Mouse (Mus musculus) CD4-positive helper T cell, adult 2 months (primary cell): ENCODE measurements around the gene Bdnf.

ENCODE experiments used
- DNase-seq: peaks from one replicate; pipeline ENCODE4 v3.0.0-alpha.2; 2012; ENCODE audit warnings: low read depth, missing footprints, low spot score

Bdnf gene

DNA sequence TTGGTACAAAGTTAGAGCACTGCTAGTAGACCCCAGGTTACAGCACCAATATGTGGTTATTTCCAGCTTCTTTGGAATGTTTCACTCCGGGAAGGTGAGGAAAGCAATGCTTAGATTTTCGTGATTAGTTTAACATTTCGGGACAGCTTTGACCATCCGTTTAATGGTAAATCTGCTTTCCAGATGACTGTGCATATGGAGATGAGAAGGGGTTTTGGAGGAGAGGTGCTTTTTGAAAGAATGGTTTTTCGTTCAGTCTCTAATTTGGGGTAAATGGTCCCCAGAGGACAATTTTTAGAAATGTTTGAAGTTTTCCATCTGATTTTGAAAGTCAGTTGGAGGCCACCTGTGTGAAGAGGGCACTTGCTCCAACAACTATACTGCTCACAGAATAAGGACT lies 29.6 kb downstream of the Bdnf start:
- DNase-seq, result no peak

DNA sequence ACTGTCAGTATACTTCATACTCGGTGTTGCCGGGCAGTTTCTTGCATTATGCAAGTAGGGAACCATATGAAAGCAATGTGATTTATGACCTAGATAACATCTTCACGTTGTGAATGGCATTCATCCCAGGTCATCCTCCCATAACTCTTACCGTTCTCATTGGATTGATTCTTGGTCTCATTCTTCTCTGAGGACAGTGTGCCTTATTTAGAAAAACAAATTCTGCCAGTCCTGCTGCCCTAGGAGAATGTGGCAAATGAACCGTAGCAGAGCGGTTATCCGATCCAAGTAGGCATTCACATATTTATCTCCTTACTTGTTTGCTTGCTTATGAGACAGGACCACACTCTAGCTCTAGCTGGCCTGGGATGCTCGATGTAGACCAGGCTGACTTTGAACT lies 32.0 kb downstream of the Bdnf start:
- DNase-seq, result no peak

DNA sequence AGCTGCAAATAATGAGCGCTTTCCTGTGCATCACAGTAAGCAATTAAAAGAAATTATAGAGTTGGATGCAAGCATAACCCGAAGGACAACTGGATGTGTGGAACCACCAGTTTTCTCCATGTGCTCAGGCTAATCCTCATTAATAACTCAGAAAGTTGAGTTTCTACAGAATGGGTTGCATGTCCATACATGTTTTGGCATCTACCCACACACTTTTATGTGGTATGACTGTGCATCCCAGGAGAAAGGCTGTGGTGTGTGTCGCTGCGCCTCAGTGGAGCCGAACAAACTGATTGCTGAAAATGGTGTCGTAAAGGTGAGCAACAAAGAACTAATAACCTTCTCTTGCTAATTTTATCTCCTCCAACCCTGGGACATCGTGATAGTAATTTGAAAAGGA lies 34.8 kb downstream of the Bdnf start:
- DNase-seq, result no peak

DNA sequence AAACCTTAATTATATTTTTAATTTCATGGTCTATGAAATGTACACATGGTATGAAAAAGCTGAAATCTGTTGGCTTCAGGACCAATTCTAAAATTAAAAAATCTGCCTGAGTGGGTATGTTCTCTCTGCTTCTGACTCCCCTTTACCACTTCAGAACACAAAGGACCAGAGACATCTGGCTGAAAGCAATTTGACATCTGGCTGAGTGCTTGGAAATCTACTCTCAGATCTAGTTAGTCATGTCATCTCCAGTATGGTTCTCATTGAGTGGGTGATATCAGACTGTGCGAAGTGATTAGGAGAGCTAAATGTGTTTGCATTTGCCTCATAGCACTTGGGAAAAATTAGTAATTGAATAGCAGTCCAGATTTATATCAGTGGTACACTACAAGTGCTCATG lies 36.5 kb downstream of the Bdnf start:
- DNase-seq, result no peak

DNA sequence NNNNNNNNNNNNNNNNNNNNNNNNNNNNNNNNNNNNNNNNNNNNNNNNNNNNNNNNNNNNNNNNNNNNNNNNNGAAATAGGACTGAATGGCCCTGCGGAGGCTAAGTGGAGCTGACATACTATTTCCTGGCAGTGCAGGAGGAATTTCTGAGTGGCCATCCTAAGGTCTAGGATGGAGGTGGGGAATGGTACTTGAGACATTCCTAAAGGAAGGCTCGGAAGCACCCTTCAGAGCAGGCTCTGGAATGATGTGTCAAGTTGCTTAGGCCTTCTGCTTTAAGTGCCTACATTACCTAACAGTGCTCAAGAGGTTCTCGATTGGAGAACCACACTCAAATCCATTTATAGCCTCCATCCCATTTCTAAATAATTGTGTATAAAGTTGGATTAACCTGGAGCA lies 50.8 kb downstream of the Bdnf start:
- no peak for DNase-seq

DNA sequence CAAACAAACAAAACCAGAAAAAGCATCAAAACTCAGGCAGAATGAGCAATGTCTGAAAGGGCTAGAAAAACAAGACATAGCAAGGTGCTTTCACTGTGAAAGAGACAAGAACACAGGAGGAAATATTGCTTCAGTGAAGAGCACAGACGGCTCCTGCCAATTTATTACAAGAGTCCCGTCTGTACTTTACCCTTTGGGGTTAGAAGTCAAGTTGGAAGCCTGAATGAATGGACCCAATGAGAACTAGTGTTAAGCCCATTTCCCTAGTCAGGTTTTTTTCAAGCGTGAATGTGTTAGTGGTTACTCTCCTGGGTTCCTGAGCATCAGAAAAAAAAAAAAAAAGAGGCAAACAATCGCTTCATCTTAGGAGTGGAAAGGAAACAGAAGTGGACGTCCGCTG lies 51.3 kb downstream of the Bdnf start:
- DNase-seq, result no peak

DNA sequence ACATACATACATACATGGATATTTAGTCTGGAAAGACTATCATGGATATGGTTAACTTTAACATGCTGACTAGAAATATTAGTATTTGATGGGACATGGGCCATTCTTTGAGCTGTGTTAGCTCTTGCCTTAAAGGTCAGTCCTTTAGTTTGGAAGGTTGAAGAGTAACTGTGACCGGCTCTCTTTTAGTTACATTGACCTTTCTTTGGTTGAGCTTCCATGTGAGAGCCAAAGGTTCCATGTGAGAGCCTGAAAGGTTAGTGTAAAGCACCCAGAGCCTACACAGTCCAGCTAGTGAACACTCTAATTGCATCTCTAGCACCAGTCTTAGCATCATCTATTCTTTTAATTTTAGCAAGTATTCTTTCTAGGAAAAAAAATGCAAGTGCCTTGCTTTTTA lies 54.7 kb downstream of the Bdnf start:
- DNase-seq, result no peak

DNA sequence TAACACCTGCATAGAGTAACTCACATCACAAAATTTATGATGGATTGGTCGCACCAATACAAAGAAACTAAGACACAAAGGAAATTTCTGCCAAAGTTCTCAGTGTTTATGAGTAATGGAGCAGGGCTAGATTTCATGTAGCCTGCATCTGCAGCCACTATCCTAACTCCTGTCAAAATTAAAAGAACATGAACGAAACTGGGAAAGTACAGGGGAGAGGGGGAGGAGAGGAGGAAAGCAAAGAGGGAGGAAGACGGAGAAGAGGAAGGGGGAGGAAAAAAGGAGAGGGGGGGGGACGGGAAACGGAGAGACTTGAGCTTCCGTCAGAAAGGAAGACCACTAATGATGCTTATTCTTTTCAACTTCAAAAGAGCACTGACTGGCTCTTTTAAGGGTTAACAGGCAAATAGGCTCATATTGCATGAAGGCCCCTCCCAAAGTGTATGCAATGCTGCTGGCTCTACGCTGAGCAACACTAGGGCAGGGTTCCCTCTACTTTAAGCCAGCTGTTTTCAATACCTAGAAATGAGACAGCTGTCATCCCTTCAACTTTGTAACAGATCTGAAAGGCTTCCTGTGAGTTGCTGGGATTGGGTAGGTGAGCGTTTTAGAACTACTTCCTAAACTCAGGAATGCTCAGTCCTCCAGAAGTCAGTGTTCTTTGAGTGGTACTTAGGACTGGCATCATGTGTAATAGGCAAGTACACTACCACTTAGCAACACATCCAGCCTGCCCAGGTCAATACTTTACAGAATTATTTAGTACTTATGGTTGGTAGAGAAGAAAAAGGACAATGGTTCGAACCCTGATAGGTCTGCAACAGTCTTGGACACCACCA lies 58.9 kb downstream of the Bdnf start:
- DNase-seq, result no peak

DNA sequence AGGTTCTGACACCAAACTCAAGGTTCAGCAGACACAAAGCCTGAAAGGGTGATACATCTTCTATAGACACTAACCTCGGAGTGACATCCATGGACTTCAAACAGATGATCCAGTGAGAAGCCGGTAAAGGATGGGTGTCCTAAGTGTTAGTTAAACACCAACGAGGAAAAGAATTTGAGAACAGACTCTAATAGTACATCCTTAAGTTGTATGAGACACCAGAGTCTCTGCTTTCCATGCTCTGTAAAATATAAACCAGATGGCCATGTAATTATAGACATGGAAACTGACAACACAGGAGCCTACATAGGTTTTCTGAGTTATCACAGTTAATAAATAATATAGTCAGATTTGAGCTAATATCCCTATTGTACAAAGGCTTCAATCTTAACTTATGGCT lies 59.7 kb downstream of the Bdnf start:
- DNase-seq, result no peak

DNA sequence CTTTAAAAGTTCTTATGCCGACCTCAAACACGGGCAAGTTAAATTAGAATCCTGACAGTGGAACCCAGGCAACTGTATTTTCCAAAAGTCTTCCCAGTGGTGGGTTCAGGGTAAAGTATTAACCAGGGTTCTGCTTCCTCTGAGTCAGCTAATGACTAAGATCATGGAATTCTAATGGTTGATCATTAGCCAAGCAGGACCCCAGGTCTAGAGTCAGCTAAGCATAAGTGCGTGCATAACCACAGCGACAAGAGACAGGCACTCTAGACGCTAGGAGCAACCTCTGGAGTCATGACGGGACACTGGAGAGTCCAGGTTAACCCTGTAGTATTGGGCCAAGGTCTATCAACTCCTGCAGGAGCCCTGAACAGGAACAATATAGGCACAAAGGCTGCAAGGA lies 60.2 kb downstream of the Bdnf start:
- no peak for DNase-seq

DNA sequence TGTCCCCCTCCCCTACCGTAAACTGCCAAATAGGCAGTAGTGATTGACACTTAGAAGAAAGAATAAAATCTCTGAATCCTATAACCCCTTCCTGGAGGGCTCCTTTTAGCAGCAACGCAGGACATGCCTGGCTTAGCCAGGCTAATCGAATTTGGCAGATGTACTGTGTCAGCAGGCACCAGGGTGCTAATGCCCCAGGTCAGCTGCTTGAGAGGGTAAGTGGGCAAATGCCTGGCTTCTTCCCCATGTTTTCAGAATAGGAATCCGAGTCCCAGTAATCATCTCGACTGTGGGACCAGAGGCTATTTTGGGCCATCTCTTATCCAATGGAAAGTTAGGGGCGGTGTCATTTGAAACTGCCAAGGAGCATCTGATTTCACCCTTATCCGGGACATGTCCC lies 60.8 kb downstream of the Bdnf start:
- no peak for DNase-seq

DNA sequence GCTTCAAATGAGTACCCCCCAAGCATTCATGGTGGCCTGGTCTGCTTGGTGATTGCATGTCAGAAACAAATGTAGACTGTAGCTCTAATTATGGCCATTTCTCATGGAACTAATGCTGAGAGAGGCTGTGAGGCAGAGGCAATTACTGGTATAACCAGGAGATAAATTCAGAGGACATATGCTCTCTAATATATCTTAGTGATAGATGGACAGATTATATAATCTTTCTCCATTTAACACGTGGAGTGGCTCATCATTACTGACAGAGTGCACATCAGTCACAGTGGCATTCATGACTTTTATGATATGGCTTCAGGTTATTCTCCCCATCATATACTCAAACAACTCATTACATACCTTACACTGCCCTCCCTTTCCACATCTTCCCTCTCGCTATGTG lies 61.8 kb downstream of the Bdnf start:
- no peak for DNase-seq

DNA sequence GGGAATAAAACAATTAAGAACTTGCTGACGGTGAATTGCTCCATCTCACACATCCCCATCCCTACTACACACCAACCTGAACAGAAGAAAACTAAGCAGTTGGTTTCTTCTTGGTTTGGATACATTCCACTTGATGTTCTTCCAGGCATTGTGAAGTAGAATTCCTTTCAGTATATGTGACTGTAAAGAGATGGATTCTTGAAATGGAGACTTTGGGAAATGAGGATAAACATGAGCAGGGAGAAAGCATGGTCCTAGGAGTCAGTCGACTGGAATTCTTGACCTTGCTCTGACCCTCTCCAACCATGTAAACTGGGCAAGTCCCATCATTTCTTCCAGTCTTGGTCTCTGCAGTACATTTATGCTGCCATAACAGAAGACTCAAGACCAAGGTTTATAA lies 63.8 kb downstream of the Bdnf start:
- DNase-seq, result no peak

DNA sequence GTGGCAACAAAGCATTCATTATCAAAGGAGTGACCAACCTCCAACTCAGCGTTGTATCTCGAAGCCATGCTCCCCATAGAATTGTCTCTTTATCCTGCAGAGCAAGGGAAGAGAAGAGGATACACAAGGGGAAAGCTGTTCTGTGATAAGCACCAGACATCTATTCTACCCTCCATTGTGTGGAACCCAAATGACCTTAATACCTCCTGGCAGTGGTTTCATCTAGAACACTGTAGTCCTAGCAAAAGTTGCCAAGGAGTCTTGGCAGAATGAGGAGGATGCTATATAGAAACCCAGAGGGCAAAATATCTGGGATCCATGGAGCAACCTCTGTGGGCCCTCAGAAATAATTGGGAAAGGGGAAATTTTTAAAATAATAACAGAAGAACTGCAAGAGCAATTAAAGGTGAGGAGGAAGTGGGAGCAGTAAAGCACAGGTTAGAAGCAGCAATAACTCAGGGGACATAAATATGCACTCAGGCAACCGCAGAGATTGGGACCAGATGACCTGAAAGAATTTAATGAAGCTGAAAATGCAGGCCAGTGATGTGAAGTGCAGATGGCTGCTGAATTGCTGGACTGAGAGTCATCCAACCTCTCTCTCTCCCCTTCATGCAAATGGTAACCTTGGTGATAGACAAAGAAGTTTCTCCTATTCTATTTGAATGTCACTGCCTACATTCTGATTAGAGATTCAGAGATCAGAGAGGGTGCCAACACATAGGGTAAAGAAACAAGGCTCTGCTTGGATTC lies 68.9 kb downstream of the Bdnf start:
- no peak for DNase-seq

DNA sequence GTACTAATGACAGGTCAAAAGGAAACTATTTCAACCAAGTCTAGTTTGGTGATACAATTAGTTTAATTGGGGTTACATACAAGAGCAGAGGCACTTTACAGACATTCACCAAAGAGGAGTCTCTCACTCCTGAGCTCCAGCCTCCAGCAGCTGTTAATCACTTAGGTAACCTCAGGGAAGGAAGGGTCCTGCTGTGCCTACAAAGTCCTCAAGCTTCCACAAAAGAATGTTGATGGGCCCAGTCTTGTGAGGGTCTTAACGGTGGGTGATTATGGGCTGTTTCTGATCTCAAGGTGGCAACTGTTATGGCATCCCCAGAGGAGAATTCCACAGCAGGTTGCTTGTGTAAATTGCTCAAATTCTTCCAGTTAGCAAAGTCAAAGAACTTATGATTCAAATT lies 71.7 kb downstream of the Bdnf start:
- no peak for DNase-seq

DNA sequence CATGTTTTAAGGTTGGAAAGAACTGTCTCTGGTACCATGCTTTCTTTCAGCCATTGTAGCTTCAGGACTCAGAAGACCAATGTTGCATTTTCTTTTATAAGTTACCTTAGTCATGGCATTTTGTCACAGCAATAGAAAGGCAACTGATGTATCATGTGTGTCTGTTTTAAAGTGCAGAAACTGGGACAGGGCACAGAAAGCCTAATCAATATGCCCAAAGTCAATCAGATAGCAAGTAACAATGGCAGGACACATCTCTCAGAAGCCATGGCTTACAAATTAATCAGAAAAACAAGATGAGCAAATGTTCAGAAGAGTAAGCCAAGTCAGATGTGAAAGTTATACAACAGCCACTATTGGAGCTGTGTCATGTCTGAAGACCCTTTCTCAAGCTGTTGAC lies 73.9 kb downstream of the Bdnf start:
- no peak for DNase-seq

DNA sequence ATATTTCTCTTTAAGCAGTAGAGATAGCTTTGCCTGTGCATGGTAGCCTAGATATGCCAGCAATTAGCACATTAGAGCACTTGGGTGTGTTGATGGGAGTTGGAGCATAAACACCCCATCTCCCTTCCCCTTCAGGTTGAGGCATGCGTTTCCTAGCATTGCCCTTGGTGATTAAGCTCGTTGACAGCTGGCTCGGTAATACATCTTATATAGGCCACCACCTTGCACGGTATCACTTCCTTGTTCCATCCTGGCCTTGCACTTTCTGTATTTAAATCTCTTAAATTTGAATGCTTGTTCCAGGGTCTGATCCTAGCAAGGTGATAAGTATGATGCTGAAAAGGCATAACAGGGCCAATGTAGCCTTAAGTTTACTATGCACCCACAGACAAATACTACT lies 74.3 kb downstream of the Bdnf start:
- no peak for DNase-seq

DNA sequence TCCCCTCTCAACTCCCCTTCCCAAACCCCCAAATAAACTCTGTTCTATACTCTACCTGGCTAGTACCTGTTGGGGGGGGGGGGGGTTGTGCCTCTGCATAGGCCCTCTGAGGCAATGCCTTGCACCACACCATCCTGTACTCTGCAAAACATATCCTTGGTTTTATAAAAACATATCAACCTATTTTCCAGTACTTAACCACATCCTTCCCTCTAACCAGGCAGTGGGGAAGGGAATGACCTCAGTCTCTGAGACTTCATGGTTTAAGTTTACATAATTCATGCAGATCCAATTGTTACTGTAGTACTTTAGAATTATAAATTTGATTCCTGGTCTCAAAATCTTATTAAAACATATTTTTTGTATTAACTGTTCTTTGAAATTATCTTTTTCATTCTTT lies 75.5 kb downstream of the Bdnf start:
- DNase-seq, result no peak

DNA sequence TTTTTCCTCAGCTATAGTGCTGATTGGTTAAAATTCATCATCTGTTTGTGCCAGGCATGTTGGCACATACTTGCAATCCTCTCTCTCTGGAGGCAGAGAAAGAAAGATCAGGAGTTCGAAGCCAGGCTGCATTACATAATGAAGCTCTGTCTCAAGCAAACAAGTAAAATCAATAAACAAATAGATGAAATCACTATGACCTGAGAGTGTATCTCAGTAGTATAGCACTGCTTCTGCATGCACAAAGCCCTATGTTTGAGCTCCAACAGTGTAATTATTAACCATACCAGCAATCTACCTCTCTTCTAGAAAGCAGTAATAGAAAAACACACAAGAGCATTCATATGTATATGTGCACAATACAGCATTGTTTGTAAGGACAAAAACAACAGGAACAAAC lies 76.0 kb downstream of the Bdnf start:
- DNase-seq, result no peak

DNA sequence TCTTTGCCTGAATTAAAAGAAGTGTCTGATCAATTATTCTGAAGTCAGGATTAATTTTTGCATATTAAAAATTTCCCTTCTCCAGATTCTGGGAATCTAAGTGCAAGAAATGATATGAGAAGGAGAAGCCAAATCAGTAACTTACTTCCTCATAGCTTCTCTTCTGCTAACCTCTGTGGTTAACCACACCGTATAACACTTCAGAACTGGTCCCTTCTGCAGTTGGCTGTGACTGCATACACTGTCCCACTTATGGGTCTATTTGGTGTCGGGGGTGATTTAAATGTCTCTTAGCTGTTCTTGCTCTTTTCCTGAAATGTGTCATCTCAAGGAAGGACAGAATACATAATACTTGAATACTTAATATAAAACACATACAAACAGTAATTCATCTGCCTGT lies 81.8 kb downstream of the Bdnf start:
- no peak for DNase-seq

DNA sequence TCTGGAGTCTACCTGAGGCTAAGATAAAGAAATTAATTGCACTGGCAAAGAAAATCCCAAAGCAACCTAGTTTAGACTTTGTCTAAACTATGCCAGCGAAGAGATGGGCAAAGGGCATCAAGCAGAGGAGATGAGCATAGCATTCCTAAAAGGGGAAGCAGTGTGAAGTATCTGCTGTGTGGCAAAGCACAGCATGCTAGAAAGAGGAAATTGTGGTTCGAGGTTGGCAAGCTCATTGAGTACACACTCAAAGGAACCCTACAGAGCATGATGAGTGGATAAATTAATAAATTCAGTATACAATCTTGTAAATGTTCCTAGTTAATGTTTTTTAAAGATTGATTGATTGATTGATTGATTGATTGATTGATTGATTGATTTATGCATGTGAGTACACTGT lies 92.3 kb downstream of the Bdnf start:
- DNase-seq, result no peak

DNA sequence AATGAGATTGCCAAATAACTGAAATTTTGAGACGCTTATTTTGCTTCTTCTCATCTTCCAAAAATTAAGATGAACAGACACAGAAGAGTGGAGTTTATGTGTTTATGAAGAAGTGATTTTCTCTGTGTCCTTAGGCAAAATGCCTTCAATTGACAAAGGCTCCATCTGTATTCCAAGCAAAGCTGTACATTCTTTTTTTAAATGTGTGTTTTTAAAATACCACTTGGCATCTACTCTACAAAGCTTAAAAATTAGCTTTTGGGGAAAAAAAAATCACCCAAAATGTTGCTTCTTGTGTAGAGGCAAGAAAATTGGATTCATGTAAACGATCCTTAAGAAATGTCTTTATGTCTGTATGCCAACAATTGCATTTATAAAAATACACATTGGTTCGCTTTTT lies 94.3 kb downstream of the Bdnf start:
- no peak for DNase-seq

DNA sequence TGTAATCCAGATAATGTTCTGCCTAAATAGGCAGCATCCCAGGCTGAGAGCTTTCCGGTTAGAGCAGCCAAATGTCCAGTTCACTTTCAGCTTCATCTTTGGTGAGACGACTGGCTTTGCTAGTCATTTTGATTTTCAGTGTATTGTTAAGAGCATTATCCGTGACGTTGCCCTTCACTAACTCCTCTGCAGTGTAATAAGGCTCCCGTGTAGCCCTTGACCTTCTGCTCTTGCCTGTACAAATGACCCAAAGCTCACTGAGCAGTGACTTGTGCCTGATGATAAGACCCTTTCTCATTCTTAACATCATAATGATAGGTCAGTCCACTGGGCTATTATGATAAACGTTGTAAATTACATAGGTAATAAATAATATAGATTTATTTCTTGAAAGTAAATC lies 101.9 kb downstream of the Bdnf start:
- no peak for DNase-seq
